ENCODE assay signal across 23 mouse cellular contexts in genomic region chr11:19900712-19901111, GRCm38 (mm10). TPM values are rescaled to one million over a fixed set of nuclear protein-coding genes. Genes with fewer than 3 reads are reported as not detected.
A peak's percentile ranks its signal among the peaks of the same experiment; 100 is the strongest.
DNase-seq lines count a peak whose midpoint lies in the region; ATAC-seq lines count a peak whose summit lies in the region.
"Had no signal": no experiment of that assay in that cellular context is flagged by ENCODE, and none has a peak within 500 bp of the region (broad histone marks: within the 10 kb centered on the region; RNA-seq: fewer than 3 reads in every experiment).

No protein-coding gene starts in this region.

- H3K36me3 ChIP-seq in forebrain, embryonic 16.5 days (ENCODE audit: control insufficient read depth, insufficient read depth), result no peaks in the 10 kb centered on the region
- H3K36me3 ChIP-seq: heart, embryonic 13.5 days; limb, embryonic 12.5 days; liver, embryonic 12.5 days had no signal

- DNase-seq in frontal cortex, postnatal 36 days (ENCODE audit: low spot score in 2 of 2), result peak; percentile 30 to 36
- no peak for DNase-seq in frontal cortex, postnatal 25 days (ENCODE audit: low spot score in 2 of 2)
- DNase-seq in right cerebral cortex, adult 18-20 months, result peak; percentile 33
- no peak for DNase-seq in right cerebral cortex, postnatal 4 days
- DNase-seq in cerebellum, adult 9-10 months, result peak; percentile 73
- no peak for DNase-seq in adipocyte (ENCODE audit: low spot score)
- DNase-seq: embryo, embryonic 11 days; forebrain, postnatal 0 days; gastrocnemius, postnatal 10 days; heart, adult 11 months; heart, postnatal 36 days; kidney, adult 8-10 months; kidney, postnatal 25 days; lung, adult 2 months; midbrain, embryonic 14.5 days had no signal

- no peak overlapping the region for H3K4me2 ChIP-seq in forebrain, embryonic 16.5 days (ENCODE audit: low read length)
- H3K4me2 ChIP-seq: heart, embryonic 13.5 days; hindbrain, embryonic 14.5 days; limb, embryonic 12.5 days; liver, embryonic 12.5 days had no signal

- H3K4me1 ChIP-seq in forebrain, embryonic 16.5 days (replicated peaks; ENCODE audit: control insufficient read depth, insufficient read depth, low read length), result no peaks in the 10 kb centered on the region
- H3K4me1 ChIP-seq: heart, embryonic 13.5 days; limb, embryonic 12.5 days; liver, embryonic 12.5 days; megakaryocyte, embryonic 14.5 days had no signal

- H3K27ac ChIP-seq in forebrain, embryonic 16.5 days (ENCODE audit: low read length), result no peak overlapping the region
- H3K27ac ChIP-seq: heart, embryonic 13.5 days; hindbrain, embryonic 14.5 days; limb, embryonic 12.5 days; liver, embryonic 12.5 days had no signal

- WGBS in forebrain, embryonic 16.5 days, result 75% methylated on average over 4 of the region's 4 CpGs

- H3K27me3 ChIP-seq in forebrain, embryonic 16.5 days (replicated peaks; ENCODE audit: control insufficient read depth, insufficient read depth, low read length), result no peaks in the 10 kb centered on the region
- H3K27me3 ChIP-seq: CH12.LX; heart, embryonic 13.5 days; limb, embryonic 12.5 days had no signal

- H3K4me3 ChIP-seq in forebrain, embryonic 16.5 days (replicated peaks; ENCODE audit: low read length), result no peak overlapping the region
- H3K4me3 ChIP-seq: heart, embryonic 13.5 days; limb, embryonic 12.5 days; liver, embryonic 12.5 days; megakaryocyte, embryonic 14.5 days; myocyte had no signal

- no peak for ATAC-seq in forebrain, embryonic 16.5 days
- ATAC-seq: forebrain, postnatal 0 days; liver, embryonic 12.5 days had no signal

- H3K9ac ChIP-seq in forebrain, embryonic 16.5 days (replicated peaks; ENCODE audit: low read depth, low read length), result no peak overlapping the region
- H3K9ac ChIP-seq: forebrain, postnatal 0 days; heart, embryonic 13.5 days; hindbrain, embryonic 14.5 days; limb, embryonic 12.5 days; liver, embryonic 12.5 days had no signal

- H3K9me3 ChIP-seq in forebrain, embryonic 16.5 days (ENCODE audit: control insufficient read depth, low read length), result peaks cover 7% of the 10 kb centered on the region
- H3K9me3 ChIP-seq: heart, embryonic 13.5 days; limb, embryonic 12.5 days; liver, embryonic 12.5 days had no signal

RNA-seq across cellular contexts. Expression of gene Spred2, which starts 23.5 kb away (rescaled TPM):
- polyA plus RNA-seq in forebrain, embryonic 16.5 days (2015; fragmentation: Nextera tagmentation; extraction: Ambion mirVana), result 8.4 TPM in 2 replicates

Comparison
In these comparisons a context has a peak if more than half of its experiments do, and no peak if none do; other contexts are left out.
1. DNase-seq: peak in frontal cortex, postnatal 36 days (2 of 2), right cerebral cortex, adult 18-20 months (single experiment) and cerebellum, adult 9-10 months (single experiment); none in frontal cortex, postnatal 25 days (0 of 2), right cerebral cortex, postnatal 4 days (single experiment) and adipocyte (single experiment).